Mouse (Mus musculus): ENCODE results near the gene Dgkb.

The Dgkb gene

GRCm38 (mm10) chr12:38586368-38586865 lies 768.9 kb downstream of the Dgkb start:
- DNase-seq (ENCODE audit: inconsistent age in 2 of 2, low spot score in 1 of 2), result no peak

DNA sequence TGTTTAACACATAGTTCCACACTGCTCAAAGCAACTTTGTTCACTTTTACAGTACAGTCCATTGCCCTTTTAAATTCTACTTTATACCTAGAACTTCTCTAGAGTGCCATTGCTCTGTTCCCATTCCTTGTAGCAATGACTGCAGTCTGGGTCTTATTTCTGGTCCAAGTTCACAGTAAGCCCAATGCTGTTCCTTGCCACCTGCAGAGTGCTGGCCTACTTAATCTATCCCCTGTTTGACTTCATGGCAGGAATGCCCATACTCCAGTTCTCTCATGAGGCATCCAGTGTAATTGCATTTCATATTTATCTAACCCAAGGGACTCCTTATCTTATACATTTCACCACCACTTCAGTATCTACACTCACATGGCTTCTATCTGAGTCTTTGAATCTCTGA lies 772.4 kb downstream of the Dgkb start:
- DNase-seq (ENCODE audit: inconsistent age in 2 of 2, low spot score in 1 of 2), result no peak

DNA sequence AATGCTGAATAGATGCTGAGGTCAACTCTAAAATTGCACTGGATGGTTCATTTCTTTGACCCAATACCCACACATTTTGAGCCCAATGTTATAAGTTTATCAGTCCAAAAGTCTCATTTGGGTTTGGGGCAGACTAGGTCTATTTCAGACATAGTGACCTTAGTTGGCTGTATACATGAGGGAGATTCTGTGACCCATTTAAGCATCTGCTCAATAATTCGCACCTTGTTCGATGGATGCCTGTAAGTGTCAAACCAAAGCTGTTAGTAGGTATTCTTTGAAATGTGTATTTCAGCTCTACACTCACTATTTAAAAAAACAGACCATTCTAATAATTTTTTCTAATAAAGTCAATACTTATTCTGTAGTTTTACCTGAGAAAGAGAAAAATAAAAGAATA lies 776.1 kb downstream of the Dgkb start:
- no peak for DNase-seq (ENCODE audit: inconsistent age in 2 of 2, low spot score in 1 of 2)

DNA sequence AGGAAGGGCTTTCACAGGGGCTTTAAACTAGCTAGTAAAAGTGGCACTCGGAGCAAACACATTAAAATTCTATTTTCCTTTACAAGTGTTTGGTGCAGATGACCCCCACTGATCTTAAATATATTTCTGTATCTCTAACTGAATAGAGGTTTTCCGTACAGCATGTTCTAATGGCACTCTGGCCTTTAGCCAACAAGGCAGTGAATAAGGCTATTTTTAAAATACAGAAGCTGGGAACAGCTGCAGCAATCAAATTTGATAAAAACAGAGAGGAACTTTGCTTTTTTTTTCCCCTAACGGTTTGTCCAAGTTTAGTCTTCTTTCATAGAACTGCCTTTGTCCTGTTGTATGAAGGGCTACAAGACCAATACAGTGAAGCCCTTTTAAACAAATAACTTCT lies 776.5 kb downstream of the Dgkb start:
- peak; percentile 17 to 56 for DNase-seq (ENCODE audit: inconsistent age in 2 of 2, low spot score in 1 of 2)

DNA sequence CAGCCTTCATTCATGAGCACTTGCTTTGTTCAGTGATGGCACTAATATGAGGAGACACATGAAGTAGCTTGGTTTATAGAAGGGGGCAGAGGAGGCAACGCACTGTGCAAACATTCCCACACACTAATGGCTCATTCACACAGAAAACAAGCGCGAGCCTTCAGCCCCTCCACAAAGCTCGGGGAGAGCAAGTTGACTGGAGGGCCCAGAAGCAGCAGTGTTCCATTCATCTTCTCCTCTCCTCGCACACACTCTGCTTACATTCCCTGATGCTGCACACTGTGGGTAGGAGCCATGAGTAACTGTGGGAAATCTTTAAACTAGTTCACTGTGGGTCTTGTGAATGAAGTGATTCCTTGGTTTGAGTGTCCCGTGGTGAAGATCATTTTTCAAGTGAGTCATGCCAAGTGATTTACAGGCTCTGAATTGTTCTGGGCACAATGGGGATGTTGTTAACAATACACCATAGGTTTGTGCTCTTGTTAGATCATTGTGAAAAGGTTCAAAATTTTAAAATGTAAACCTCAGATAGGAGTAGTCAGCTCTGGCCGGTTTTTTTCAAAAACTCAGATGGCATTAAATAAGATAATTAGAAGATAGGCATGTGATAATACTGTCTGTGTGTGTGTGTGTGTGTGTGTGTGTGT lies 779.0 kb downstream of the Dgkb start:
- no peak for DNase-seq (ENCODE audit: inconsistent age in 2 of 2, low spot score in 1 of 2)

DNA sequence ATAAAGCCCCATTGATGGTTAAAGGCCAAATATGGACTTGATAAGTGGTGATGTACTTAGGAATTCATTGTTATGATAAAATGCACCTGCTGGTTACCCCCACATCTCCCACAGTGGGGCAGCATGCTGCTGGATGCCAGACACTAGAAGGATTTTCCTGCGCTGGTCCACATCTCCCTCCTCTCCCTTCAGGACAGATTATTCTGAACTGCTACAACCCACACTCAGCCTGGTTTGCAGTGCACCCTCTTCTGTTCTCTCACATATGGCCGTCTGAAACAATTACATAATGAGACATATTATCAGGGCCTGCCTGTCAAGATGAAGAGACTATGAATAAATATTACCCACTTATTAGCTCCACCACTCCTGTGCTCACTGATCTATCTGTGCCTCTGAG lies 780.6 kb downstream of the Dgkb start:
- no peak for DNase-seq (ENCODE audit: inconsistent age in 2 of 2, low spot score in 1 of 2)

DNA sequence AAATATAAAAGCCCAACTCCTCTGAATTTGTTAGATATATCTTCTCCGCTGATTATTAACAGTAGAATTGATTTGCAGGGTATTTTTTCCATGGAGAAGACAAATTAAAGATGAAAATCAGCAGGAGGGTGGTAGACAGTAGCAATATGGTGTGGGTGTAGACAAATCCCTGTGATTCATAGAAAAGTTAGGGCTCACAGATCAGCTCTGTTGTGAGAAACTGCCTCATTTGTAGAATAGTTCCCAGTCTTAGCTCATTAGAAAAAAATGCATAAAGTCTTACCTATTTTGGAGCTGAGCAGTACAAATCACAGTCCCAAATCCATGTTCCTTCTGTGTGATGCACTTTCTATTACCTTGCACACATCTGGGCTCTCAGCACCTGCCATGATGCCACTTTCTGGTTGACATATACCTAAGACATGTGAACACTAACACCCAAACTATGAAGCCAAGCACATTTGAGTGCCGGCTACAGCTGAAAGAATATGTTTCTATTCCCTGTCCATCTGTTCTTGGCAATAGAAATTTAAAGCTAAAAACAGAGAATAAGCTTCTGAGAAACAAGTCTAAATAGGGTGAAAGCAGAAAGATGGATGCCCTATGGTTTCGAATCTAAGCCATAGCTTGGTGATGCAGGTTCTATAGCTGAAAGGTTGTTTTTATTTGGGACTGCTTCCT lies 782.8 kb downstream of the Dgkb start:
- no peak for DNase-seq (ENCODE audit: inconsistent age in 2 of 2, low spot score in 1 of 2)

DNA sequence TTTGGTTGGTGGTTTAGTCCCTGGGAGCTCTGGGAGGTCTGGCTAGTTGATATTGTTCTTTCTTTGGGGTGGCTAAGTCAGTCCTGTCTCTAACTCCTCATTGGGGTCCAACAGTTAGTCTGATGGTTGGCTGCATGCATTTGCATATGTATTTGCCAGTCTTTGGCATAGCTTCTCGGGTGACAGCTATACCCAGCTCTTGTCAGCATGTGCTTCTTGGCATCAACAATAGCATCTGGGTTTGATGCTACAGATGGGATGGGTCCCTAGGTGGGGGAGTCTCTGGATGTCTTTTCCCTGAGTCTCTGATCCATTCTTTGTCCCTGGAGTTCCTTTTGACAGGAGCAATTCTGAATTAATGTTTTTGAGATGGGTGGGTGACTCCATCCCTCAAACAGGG lies 790.6 kb downstream of the Dgkb start:
- no peak for DNase-seq (ENCODE audit: inconsistent age in 2 of 2, low spot score in 1 of 2)

DNA sequence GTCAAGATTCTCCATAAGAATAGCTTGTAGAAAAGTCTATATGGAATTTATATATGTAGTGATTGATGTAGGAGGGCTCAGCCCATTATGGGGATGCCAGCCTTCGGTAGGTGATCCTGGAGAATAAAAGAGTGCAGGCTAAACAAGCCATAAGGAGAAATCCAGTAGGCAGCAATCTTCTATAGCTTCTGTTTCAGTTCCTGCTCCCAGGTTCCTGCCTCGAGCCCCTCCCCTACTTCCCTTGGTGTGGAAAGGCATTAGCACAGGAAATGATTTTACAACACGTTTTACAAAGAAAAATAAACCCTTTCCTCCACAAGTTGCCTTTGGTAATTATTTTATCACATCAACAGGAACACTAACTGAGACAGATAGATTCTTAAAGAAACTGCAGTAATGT lies 850.7 kb downstream of the Dgkb start:
- no peak for DNase-seq (ENCODE audit: inconsistent age in 2 of 2, low spot score in 1 of 2)

Data from adrenal gland, adult (tissue).